8 mouse cellular contexts compared by ENCODE assay signal in the genomic region with DNA sequence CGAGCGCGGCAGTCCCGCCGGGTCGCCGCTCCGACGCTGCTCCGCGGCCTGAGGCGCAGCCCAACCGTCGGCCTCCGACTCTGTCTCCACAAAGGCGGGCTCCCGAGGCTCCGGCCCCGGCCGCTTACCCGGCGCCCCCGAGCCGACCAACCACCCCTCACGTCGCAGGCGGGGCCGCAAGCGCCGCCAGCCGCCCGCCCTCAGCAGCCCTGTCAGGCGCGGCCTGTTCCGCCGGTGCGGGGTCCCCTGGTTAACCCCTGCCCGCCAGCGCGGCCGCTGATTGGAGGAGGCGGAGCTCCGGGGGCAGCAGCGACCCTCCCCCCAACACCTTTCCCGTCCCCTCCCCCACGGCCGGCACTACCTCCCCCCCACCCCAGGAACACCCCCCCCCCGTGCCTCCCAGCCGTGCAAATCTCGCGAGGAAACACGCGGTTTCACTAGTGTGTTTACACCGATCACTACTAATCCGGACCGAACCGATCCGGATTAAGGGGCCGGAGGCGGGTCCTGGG. TPM values are rescaled to one million over a fixed set of nuclear protein-coding genes. Genes with fewer than 3 reads are reported as not detected.
DNase-seq lines count a peak whose midpoint lies in the region; ATAC-seq and TF ChIP-seq lines count a peak whose summit lies in the region.

No protein-coding gene starts in this region.

- peaks cover 0 to 41% of the 10 kb centered on the region in 2 experiments; a peak in 3 of 4 replicates for H3K4me1 ChIP-seq in CH12.LX (ENCODE audit: control insufficient read depth in 1 of 2, insufficient read depth in 2 of 2)
- peaks cover 19% of the 10 kb centered on the region for H3K4me1 ChIP-seq in forebrain, embryonic 12.5 days
- H3K4me1 ChIP-seq in liver, postnatal 0 days (ENCODE audit: insufficient read depth) = peaks cover 24% of the 10 kb centered on the region
- peaks cover 15% of the 10 kb centered on the region for H3K4me1 ChIP-seq in neural tube, embryonic 14.5 days (ENCODE audit: control insufficient read depth, insufficient read depth, low read length)

- intact Hi-C loops in heart, postnatal 10 days (cut with DNase I) = no loop called here

- peak; percentile 83 for TF ChIP-seq POLR2A in CH12.LX (IDR thresholded peaks at IDR 0.05; ENCODE audit: low read depth, low read length)

- peak overlapping the region; percentile 100 for H3K9ac ChIP-seq in CH12.LX (ENCODE audit: insufficient read depth, low read depth)
- peak overlapping the region; percentile 98 for H3K9ac ChIP-seq in forebrain, embryonic 12.5 days
- peak overlapping the region; percentile 99 for H3K9ac ChIP-seq in liver, postnatal 0 days (replicated peaks)
- peak overlapping the region; percentile 97 for H3K9ac ChIP-seq in neural tube, embryonic 14.5 days (replicated peaks; ENCODE audit: low read depth, low read length)

- peak overlapping the region; percentile 52 for H3K27ac ChIP-seq in CH12.LX (ENCODE audit: insufficient read depth, low read depth)
- peak overlapping the region; percentile 95 for H3K27ac ChIP-seq in forebrain, embryonic 12.5 days
- H3K27ac ChIP-seq in liver, postnatal 0 days (ENCODE audit: low read depth) = peak overlapping the region; percentile 99
- peak overlapping the region; percentile 94 for H3K27ac ChIP-seq in neural tube, embryonic 14.5 days (ENCODE audit: low read depth, low read length)

- H3K36me3 ChIP-seq in CH12.LX (replicated peaks in 1 of 2; ENCODE audit: control insufficient read depth in 1 of 2, insufficient read depth in 1 of 2, low read length in 1 of 2) = peaks cover 16 to 32% of the 10 kb centered on the region in 2 experiments
- H3K36me3 ChIP-seq in forebrain, embryonic 12.5 days (replicated peaks) = peaks cover 24% of the 10 kb centered on the region
- peaks cover 18% of the 10 kb centered on the region for H3K36me3 ChIP-seq in liver, postnatal 0 days (replicated peaks; ENCODE audit: insufficient read depth, low read length)
- H3K36me3 ChIP-seq in neural tube, embryonic 14.5 days (ENCODE audit: control insufficient read depth, insufficient read depth, low read length) = peaks cover 9% of the 10 kb centered on the region; the same call in 1 of the 2 replicates

- H3K27me3 ChIP-seq in CH12.LX (replicated peaks) = no peaks in the 10 kb centered on the region
- H3K27me3 ChIP-seq in forebrain, embryonic 12.5 days = no peaks in the 10 kb centered on the region
- H3K27me3 ChIP-seq in liver, postnatal 0 days (ENCODE audit: insufficient read depth, low read length) = no peaks in the 10 kb centered on the region
- no peaks in the 10 kb centered on the region for H3K27me3 ChIP-seq in neural tube, embryonic 14.5 days (ENCODE audit: control insufficient read depth, insufficient read depth, low read length)

- dilution Hi-C loops in CH12.LX (cut with MboI; ENCODE audit: extremely low pct_ligation_motif_present, extremely low pct_unique_long_range_greater_than_20kb, low sequenced_read_pairs) = no loop called here

- WGBS in forebrain, embryonic 12.5 days = under 1% methylated on average over 56 of the region's 60 CpGs
- 1% methylated on average over 55 of the region's 60 CpGs for WGBS in large intestine, adult 2 months
- 0% methylated on average over 42 of the region's 60 CpGs for WGBS in liver, postnatal 0 days (ENCODE audit: insufficient replicate concordance)
- 0% methylated on average over 39 of the region's 60 CpGs for WGBS in neural tube, embryonic 14.5 days

- no peak for TF ChIP-seq CTCF in CH12.LX (conservative IDR thresholded peaks at IDR 0.05 in 1 of 2, IDR thresholded peaks at IDR 0.05 in 1 of 2; ENCODE audit: low read depth in 2 of 2, low read length in 2 of 2)
- TF ChIP-seq CTCF in liver, postnatal 0 days (IDR thresholded peaks at IDR 0.05; ENCODE audit: low read depth) = no peak

- H3K4me3 ChIP-seq in CH12.LX (replicated peaks in 1 of 3; ENCODE audit: low read depth in 2 of 3, low read length in 2 of 3, poor library complexity in 1 of 3) = peak overlapping the region; percentile 80 to 99 (median 97)
- H3K4me3 ChIP-seq in forebrain, embryonic 12.5 days (replicated peaks) = peak overlapping the region; percentile 96
- peak overlapping the region; percentile 92 for H3K4me3 ChIP-seq in liver, postnatal 0 days (ENCODE audit: low read depth, low read length)
- H3K4me3 ChIP-seq in neural tube, embryonic 14.5 days (ENCODE audit: low read depth, low read length) = peak overlapping the region; percentile 89

- no peak for TF ChIP-seq RAD21 in CH12.LX (IDR thresholded peaks at IDR 0.05; ENCODE audit: low read depth, low read length)

- in situ Hi-C loops in CH12.LX (cut with MboI; ENCODE audit: low pct_ligation_motif_present, low pct_unique_long_range_greater_than_20kb, low sequenced_read_pairs) = no loop called here

- H3K9me3 ChIP-seq in CH12.LX (replicated peaks; ENCODE audit: low read length) = no peaks in the 10 kb centered on the region
- H3K9me3 ChIP-seq in forebrain, embryonic 12.5 days = no peaks in the 10 kb centered on the region
- no peaks in the 10 kb centered on the region for H3K9me3 ChIP-seq in liver, postnatal 0 days (ENCODE audit: low read length)
- no peaks in the 10 kb centered on the region for H3K9me3 ChIP-seq in neural tube, embryonic 14.5 days (ENCODE audit: control insufficient read depth, low read length)

- peak overlapping the region; percentile 65; the same call in 1 of the 2 replicates for H3K4me2 ChIP-seq in CH12.LX (ENCODE audit: insufficient read depth, low read depth, poor library complexity, severe bottlenecking)
- peak overlapping the region; percentile 79 for H3K4me2 ChIP-seq in forebrain, embryonic 12.5 days
- peak overlapping the region; percentile 86 for H3K4me2 ChIP-seq in liver, postnatal 0 days (ENCODE audit: low read depth, low read length)
- H3K4me2 ChIP-seq in neural tube, embryonic 14.5 days (ENCODE audit: low read depth, low read length) = peak overlapping the region; percentile 60

- peaks cover 49% of the 10 kb centered on the region for H3K79me2 ChIP-seq in CH12.LX (replicated peaks; ENCODE audit: control insufficient read depth, extremely low read depth, insufficient read depth, poor library complexity, severe bottlenecking)

- peak; percentile 97 for DNase-seq in CH12.LX (ENCODE audit: extremely low read depth)
- peak; percentile 83 for DNase-seq in c-Kit-positive CD71-positive TER-119-negative erythroid progenitor cells, embryonic 14.5 days (ENCODE audit: low read depth)
- DNase-seq in heart, postnatal 10 days = peak; percentile 95 to 97
- peak; percentile 50 for DNase-seq in large intestine, adult 2 months (ENCODE audit: low read depth, low spot score)
- DNase-seq in liver, postnatal 0 days = peak; percentile 93
- DNase-seq in testis, postnatal 10 days (ENCODE audit: low spot score) = peak; percentile 98

- peak; percentile 97 for ATAC-seq in forebrain, embryonic 12.5 days (ENCODE audit: low FRiP score)
- ATAC-seq in liver, postnatal 0 days = peak; percentile 91
- ATAC-seq in neural tube, embryonic 14.5 days (ENCODE audit: low read depth) = peak; percentile 97

- TF ChIP-seq EP300 in CH12.LX (IDR thresholded peaks at IDR 0.05; ENCODE audit: low read length) = no peak
- no peak for TF ChIP-seq EP300 in liver, postnatal 0 days (IDR thresholded peaks at IDR 0.05; ENCODE audit: low read depth)

TF ChIP-seq in CH12.LX, 34 proteins besides CTCF, POLR2A, EP300 and RAD21 (continues in another document):
- TF ChIP-seq IRF4 (IDR thresholded peaks at IDR 0.05; ENCODE audit: low read depth, low read length) = peak; percentile 27; the same call in 1 of the 2 replicates
- TF ChIP-seq USF1 (IDR thresholded peaks at IDR 0.05; ENCODE audit: low read depth, low read length) = no peak
- TF ChIP-seq ETS1 (conservative IDR thresholded peaks at IDR 0.05; ENCODE audit: low read depth, low read length) = no peak; the same call in 1 of the 2 replicates
- no peak for TF ChIP-seq RCOR1 (conservative IDR thresholded peaks at IDR 0.05; ENCODE audit: low read depth, low read length)
- TF ChIP-seq MXI1 (IDR thresholded peaks at IDR 0.05; ENCODE audit: low read depth, low read length) = peak; percentile 62
- TF ChIP-seq ZNF384 (IDR thresholded peaks at IDR 0.05; ENCODE audit: low read depth, low read length) = no peak
- TF ChIP-seq JUN (IDR thresholded peaks at IDR 0.05; ENCODE audit: insufficient read depth, low read depth, low read length) = no peak
- no peak for TF ChIP-seq SMC3 (IDR thresholded peaks at IDR 0.05; ENCODE audit: low read depth, low read length)
- TF ChIP-seq SIN3A (IDR thresholded peaks at IDR 0.05; ENCODE audit: low read length) = peak; percentile 33; the same call in 1 of the 2 replicates
- TF ChIP-seq UBTF (IDR thresholded peaks at IDR 0.05; ENCODE audit: low read depth, low read length) = peak; percentile 84; the same call in 1 of the 2 replicates

RNA-seq across cellular contexts. Expression of gene Tlk2, which starts 2.6 kb away (rescaled TPM):
- total RNA-seq in CH12.LX (2012; rRNA removed) (71.8 and 78.0 TPM in 2 replicates), CH12.LX (2014; rRNA removed) (90.6 and 96.5 TPM in 2 replicates)
- 85.1 and 103 TPM in 2 replicates for polyA plus RNA-seq in CH12.LX (2012; ENCODE audit: insufficient read length, low read depth)
- 26.4 and 26.6 TPM in 2 replicates for polyA plus RNA-seq in forebrain, embryonic 12.5 days (2016; fragmentation: Nextera tagmentation; extraction: Ambion mirVana)
- total RNA-seq in heart, postnatal 10 days (2021) = 10 to 100 TPM; 47.9 to 50.7 TPM
- polyA plus RNA-seq in large intestine, adult 2 months (2012; rRNA removed) = 9.0 and 10.2 TPM in 2 replicates
- polyA plus RNA-seq in liver, postnatal 0 days (2015; fragmentation: Nextera tagmentation; extraction: Ambion mirVana) = 5.3 and 6.4 TPM in 2 replicates
- polyA plus RNA-seq in neural tube, embryonic 14.5 days (2014; fragmentation: Nextera tagmentation; extraction: Ambion mirVana) = 27.8 and 31.2 TPM in 2 replicates

RNA-seq across cellular contexts. Expression of gene Gm10842, which starts 34.5 kb away (rescaled TPM):
- total RNA-seq in CH12.LX (2012; rRNA removed) = not detected in 2 replicates
- not detected in 2 replicates for total RNA-seq in CH12.LX (2014; rRNA removed)
- polyA plus RNA-seq in CH12.LX (2012; ENCODE audit: insufficient read length, low read depth) = not detected in 2 replicates
- not detected in 2 replicates for polyA plus RNA-seq in forebrain, embryonic 12.5 days (2016; fragmentation: Nextera tagmentation; extraction: Ambion mirVana)
- total RNA-seq in heart, postnatal 10 days (2021) = not detected
- polyA plus RNA-seq in large intestine, adult 2 months (2012; rRNA removed) = not detected in 2 replicates
- polyA plus RNA-seq in liver, postnatal 0 days (2015; fragmentation: Nextera tagmentation; extraction: Ambion mirVana) = not detected in 2 replicates
- not detected in 2 replicates for polyA plus RNA-seq in neural tube, embryonic 14.5 days (2014; fragmentation: Nextera tagmentation; extraction: Ambion mirVana)

RNA-seq across cellular contexts. Expression of gene Mettl2, which starts 55.0 kb away (rescaled TPM):
- total RNA-seq in CH12.LX (2012; rRNA removed) (58.4 and 66.1 TPM in 2 replicates), CH12.LX (2014; rRNA removed) (112 and 118 TPM in 2 replicates)
- 94.6 and 102 TPM in 2 replicates for polyA plus RNA-seq in CH12.LX (2012; ENCODE audit: insufficient read length, low read depth)
- polyA plus RNA-seq in forebrain, embryonic 12.5 days (2016; fragmentation: Nextera tagmentation; extraction: Ambion mirVana) = 39.8 and 40.3 TPM in 2 replicates
- 10 to 100 TPM; 13.6 to 14.3 TPM for total RNA-seq in heart, postnatal 10 days (2021)
- 9.8 and 10.7 TPM in 2 replicates for polyA plus RNA-seq in large intestine, adult 2 months (2012; rRNA removed)
- polyA plus RNA-seq in liver, postnatal 0 days (2015; fragmentation: Nextera tagmentation; extraction: Ambion mirVana) = 7.7 and 9.3 TPM in 2 replicates
- polyA plus RNA-seq in neural tube, embryonic 14.5 days (2014; fragmentation: Nextera tagmentation; extraction: Ambion mirVana) = 31.9 and 33.9 TPM in 2 replicates

Comparison
In these comparisons a context has a peak if more than half of its experiments do, and no peak if none do; other contexts are left out.
1. Peak in every context shown above with its lines: DNase-seq, ATAC-seq, H3K4me3 ChIP-seq and H3K27ac ChIP-seq.